In genomic region chr9:13820774-13821173, GRCm38 (mm10) we compare ENCODE assay signal across 18 mouse cellular contexts.
"Had no signal": no experiment of that assay in that cellular context is flagged by ENCODE, and none has a peak within 500 bp of the region (broad histone marks: within the 10 kb centered on the region; RNA-seq: fewer than 3 reads in every experiment).

No protein-coding gene starts in this region.

- H3K4me2 ChIP-seq: liver, embryonic 13.5 days; liver, embryonic 15.5 days; lung, embryonic 15.5 days; midbrain, embryonic 11.5 days; midbrain, embryonic 13.5 days; midbrain, embryonic 15.5 days; neural tube, embryonic 12.5 days had no signal

- H3K27ac ChIP-seq: liver, embryonic 13.5 days; liver, embryonic 15.5 days; lung, embryonic 15.5 days; macrophage; midbrain, embryonic 13.5 days; midbrain, embryonic 15.5 days; neural tube, embryonic 12.5 days had no signal

- H3K9me3 ChIP-seq: liver, embryonic 13.5 days; liver, embryonic 15.5 days; lung, embryonic 15.5 days; midbrain, embryonic 13.5 days; midbrain, embryonic 15.5 days; neural tube, embryonic 12.5 days had no signal

- H3K27me3 ChIP-seq: liver, embryonic 13.5 days; liver, embryonic 15.5 days; lung, embryonic 15.5 days; megakaryocyte, embryonic 14.5 days; midbrain, embryonic 13.5 days; midbrain, embryonic 15.5 days; neural tube, embryonic 12.5 days had no signal

- DNase-seq: liver, embryonic 13.5 days; liver, postnatal 0 days; lung, adult 2 months; lung, postnatal 14 days; lung, postnatal 36 days; right cerebral cortex, postnatal 14 days; thymus, adult 18-20 months; thymus, postnatal 14 days; thymus, postnatal 36 days had no signal

- H3K9ac ChIP-seq: liver, embryonic 13.5 days; liver, embryonic 15.5 days; liver, postnatal 0 days; lung, embryonic 15.5 days; midbrain, embryonic 13.5 days; midbrain, embryonic 15.5 days; neural tube, embryonic 12.5 days had no signal

- H3K4me3 ChIP-seq: liver, embryonic 13.5 days; liver, embryonic 15.5 days; lung, embryonic 15.5 days; megakaryocyte, embryonic 14.5 days; midbrain, embryonic 13.5 days; midbrain, embryonic 15.5 days; neural tube, embryonic 12.5 days had no signal

- ATAC-seq: liver, postnatal 0 days; lung, postnatal 0 days; midbrain, embryonic 13.5 days; midbrain, embryonic 15.5 days had no signal
